Mouse (Mus musculus): ENCODE data around the gene Smarca1. TPM values are rescaled to one million over a fixed set of nuclear protein-coding genes. Genes with fewer than 3 reads are reported as not detected.

The Smarca1 gene
- polyA plus RNA-seq, 1 experiment from 2014 or later, result 1.3 TPM

DNA sequence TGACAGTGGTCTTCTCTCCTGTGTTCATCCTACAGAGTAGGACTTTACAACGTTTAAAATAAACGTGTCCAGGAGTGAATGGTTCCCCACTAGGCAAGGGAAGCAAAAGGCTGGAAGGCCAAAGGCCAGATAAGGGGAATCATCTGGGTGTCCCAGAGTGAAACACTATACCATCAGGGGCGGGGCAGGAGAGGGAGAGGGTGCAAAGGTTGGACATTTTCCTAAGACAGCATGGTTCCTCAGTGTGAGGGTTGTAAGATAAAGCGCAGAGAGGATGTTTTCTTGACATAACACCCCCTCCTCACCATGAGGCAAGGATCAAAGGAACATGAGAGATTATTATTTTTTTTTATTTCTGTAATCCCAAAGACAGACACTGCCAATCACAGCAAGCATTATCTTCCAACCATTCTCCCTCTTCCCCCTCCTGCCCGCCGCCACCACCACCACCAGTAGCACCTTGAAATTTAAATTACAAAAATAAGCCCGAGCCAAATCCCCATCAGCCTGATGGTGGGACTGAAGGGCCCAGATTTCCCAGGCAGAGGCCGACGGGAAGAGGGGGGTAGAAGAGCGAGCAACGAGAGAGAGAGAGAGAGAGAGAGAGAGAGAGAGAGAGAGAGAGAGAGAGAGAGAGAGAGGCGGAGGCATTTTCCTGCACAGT lies 1.4 kb downstream of the Smarca1 start:
- Histone ChIP-seq H3K27ac (ENCODE audit: low read depth) (no peak overlapping the region), H3K36me3 (replicated peaks; ENCODE audit: insufficient read depth, low read length) (no peaks in the 10 kb centered on the region), H3K27me3 (ENCODE audit: insufficient read depth, low read length) (0 out of 2 replicates have a peak, but pooled peaks cover 3% of the 10 kb centered on the region), H3K9me3 (ENCODE audit: low read length) (no peaks in the 10 kb centered on the region), H3K4me1 (ENCODE audit: insufficient read depth) (no peaks in the 10 kb centered on the region), H3K4me3 (ENCODE audit: low read depth, low read length) (peak overlapping the region; percentile 49), H3K9ac (replicated peaks) (no peak overlapping the region), H3K4me2 (ENCODE audit: low read depth, low read length) (peak overlapping the region; percentile 75)
- no peak for ATAC-seq
- 15% methylated on average over 11 of the region's 12 CpGs for WGBS (ENCODE audit: insufficient replicate concordance)
- TF ChIP-seq CTCF (IDR thresholded peaks at IDR 0.05; ENCODE audit: low read depth), result no peak
- no peak for DNase-seq

DNA sequence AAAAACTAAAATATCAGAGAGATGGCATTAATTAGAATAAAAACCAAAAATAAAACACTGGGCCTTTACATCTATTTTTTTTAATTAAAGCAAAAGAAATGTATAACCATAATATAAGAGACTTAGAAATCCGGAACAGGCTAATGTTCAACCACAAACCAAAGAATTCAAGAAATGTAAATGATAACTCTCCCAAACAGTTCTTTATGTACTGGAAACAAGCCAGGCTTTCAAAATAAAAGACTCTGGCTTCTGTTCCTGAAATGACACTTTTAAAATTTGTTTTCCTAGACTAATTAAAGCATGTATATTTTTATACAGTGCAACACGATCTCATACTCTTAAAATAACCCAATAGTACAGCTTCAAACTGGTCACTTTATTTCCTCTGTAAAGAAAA lies 5.4 kb downstream of the Smarca1 start:
- Histone ChIP-seq H3K27ac (ENCODE audit: low read depth) (no peak overlapping the region), H3K27me3 (ENCODE audit: insufficient read depth, low read length) (no peaks in the 10 kb centered on the region), H3K36me3 (replicated peaks; ENCODE audit: insufficient read depth, low read length) (no peaks in the 10 kb centered on the region), H3K4me3 (ENCODE audit: low read depth, low read length) (no peak overlapping the region), H3K9me3 (ENCODE audit: low read length) (no peaks in the 10 kb centered on the region), H3K4me1 (ENCODE audit: insufficient read depth) (no peaks in the 10 kb centered on the region), H3K9ac (replicated peaks) (no peak overlapping the region), H3K4me2 (ENCODE audit: low read depth, low read length) (no peak overlapping the region)
- DNase-seq (no peak), ATAC-seq (no peak)
- WGBS (ENCODE audit: insufficient replicate concordance), result 57% methylated on average over 2 of the region's 2 CpGs
- TF ChIP-seq CTCF (IDR thresholded peaks at IDR 0.05; ENCODE audit: low read depth) (no peak), EP300 (IDR thresholded peaks at IDR 0.05; ENCODE audit: low read depth) (no peak)

- TF ChIP-seq CTCF (IDR thresholded peaks at IDR 0.05; ENCODE audit: low read depth) (no peak), EP300 (IDR thresholded peaks at IDR 0.05; ENCODE audit: low read depth) (no peak)
- H3K36me3 ChIP-seq (replicated peaks; ENCODE audit: insufficient read depth, low read length), result no peaks in the 10 kb centered on the region
- ATAC-seq (no peak), DNase-seq (no peak)
- 64% methylated on average over 6 of the region's 6 CpGs for WGBS (ENCODE audit: insufficient replicate concordance)
- H3K4me3 ChIP-seq (ENCODE audit: low read depth, low read length), result no peak overlapping the region
- H3K4me1 ChIP-seq (ENCODE audit: insufficient read depth), result no peaks in the 10 kb centered on the region
- no peak overlapping the region for H3K27ac ChIP-seq (ENCODE audit: low read depth)
- no peaks in the 10 kb centered on the region for H3K9me3 ChIP-seq (ENCODE audit: low read length)
- H3K9ac ChIP-seq (replicated peaks), result no peak overlapping the region
- H3K4me2 ChIP-seq (ENCODE audit: low read depth, low read length), result no peak overlapping the region
- no peaks in the 10 kb centered on the region for H3K27me3 ChIP-seq (ENCODE audit: insufficient read depth, low read length)
Measured at GRCm38 (mm10) chrX:47882813-47883212, 10.0 kb downstream of the Smarca1 start.

GRCm38 (mm10) chrX:47880052-47880451 lies 12.7 kb downstream of the Smarca1 start:
- Histone ChIP-seq H3K9ac (replicated peaks) (no peak overlapping the region), H3K4me2 (ENCODE audit: low read depth, low read length) (no peak overlapping the region), H3K27ac (ENCODE audit: low read depth) (no peak overlapping the region), H3K27me3 (ENCODE audit: insufficient read depth, low read length) (no peaks in the 10 kb centered on the region), H3K9me3 (ENCODE audit: low read length) (no peaks in the 10 kb centered on the region), H3K36me3 (replicated peaks; ENCODE audit: insufficient read depth, low read length) (no peaks in the 10 kb centered on the region), H3K4me3 (ENCODE audit: low read depth, low read length) (no peak overlapping the region), H3K4me1 (ENCODE audit: insufficient read depth) (no peaks in the 10 kb centered on the region)
- WGBS (ENCODE audit: insufficient replicate concordance), result 35% methylated on average over 2 of the region's 2 CpGs
- ATAC-seq (no peak), DNase-seq (peak; percentile 24)
- TF ChIP-seq EP300 (IDR thresholded peaks at IDR 0.05; ENCODE audit: low read depth) (no peak), CTCF (IDR thresholded peaks at IDR 0.05; ENCODE audit: low read depth) (no peak)

DNA sequence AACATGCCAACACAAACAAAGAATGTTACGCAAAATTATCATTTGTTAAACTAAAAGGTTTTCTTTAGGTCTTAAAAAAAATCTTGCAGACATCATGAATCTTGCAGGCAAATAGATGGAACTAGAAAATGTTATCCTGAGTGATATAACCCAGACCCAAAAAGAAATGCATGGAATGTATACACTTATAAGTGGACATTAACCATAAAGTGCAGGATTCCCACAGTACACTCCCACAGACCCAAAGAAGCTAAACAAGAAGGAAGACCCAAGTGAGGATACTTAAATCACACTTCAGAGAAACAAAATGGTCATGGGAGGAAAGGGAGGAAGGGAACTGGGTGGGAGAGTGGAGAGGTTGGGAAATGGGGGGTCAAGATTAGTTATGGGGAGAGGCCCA lies 34.2 kb downstream of the Smarca1 start:
- Histone ChIP-seq H3K36me3 (replicated peaks; ENCODE audit: insufficient read depth, low read length) (no peaks in the 10 kb centered on the region), H3K4me3 (ENCODE audit: low read depth, low read length) (no peak overlapping the region), H3K27ac (ENCODE audit: low read depth) (no peak overlapping the region), H3K4me2 (ENCODE audit: low read depth, low read length) (no peak overlapping the region), H3K9ac (replicated peaks) (no peak overlapping the region), H3K9me3 (ENCODE audit: low read length) (no peaks in the 10 kb centered on the region), H3K27me3 (ENCODE audit: insufficient read depth, low read length) (no peaks in the 10 kb centered on the region), H3K4me1 (ENCODE audit: insufficient read depth) (no peaks in the 10 kb centered on the region)
- TF ChIP-seq CTCF (IDR thresholded peaks at IDR 0.05; ENCODE audit: low read depth) (no peak), EP300 (IDR thresholded peaks at IDR 0.05; ENCODE audit: low read depth) (no peak)
- ATAC-seq (no peak), DNase-seq (no peak)
- WGBS (ENCODE audit: insufficient replicate concordance), result 94% methylated on average over 1 of the region's 1 CpGs

DNA sequence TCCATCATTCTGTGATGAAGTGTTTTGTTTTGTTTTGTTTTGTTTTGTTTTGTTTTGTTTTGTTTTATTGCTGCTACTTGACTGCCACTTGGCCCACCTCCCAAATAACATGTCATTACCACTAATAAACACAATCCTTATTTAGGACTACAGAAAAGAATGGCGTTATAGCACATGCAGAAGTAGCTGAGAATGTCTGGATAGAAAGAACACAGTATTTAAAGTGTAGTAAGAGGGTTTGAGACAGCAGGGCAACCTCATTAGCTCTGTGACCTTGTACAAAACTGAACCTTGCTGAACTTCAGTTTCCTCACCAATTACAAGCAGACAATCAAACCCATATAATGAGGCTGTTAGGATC lies 57.0 kb downstream of the Smarca1 start:
- ATAC-seq, result no peak
- Histone ChIP-seq H3K9ac (replicated peaks) (no peak overlapping the region), H3K4me2 (ENCODE audit: low read depth, low read length) (no peak overlapping the region), H3K4me3 (ENCODE audit: low read depth, low read length) (no peak overlapping the region), H3K9me3 (ENCODE audit: low read length) (no peaks in the 10 kb centered on the region), H3K27ac (ENCODE audit: low read depth) (no peak overlapping the region), H3K4me1 (ENCODE audit: insufficient read depth) (no peaks in the 10 kb centered on the region), H3K27me3 (ENCODE audit: insufficient read depth, low read length) (no peaks in the 10 kb centered on the region), H3K36me3 (replicated peaks; ENCODE audit: insufficient read depth, low read length) (no peaks in the 10 kb centered on the region)
- WGBS (ENCODE audit: insufficient replicate concordance), result 61% methylated on average over 1 of the region's 1 CpGs
- no peak for DNase-seq
- TF ChIP-seq EP300 (IDR thresholded peaks at IDR 0.05; ENCODE audit: low read depth) (no peak), CTCF (IDR thresholded peaks at IDR 0.05; ENCODE audit: low read depth) (no peak)

All from liver, postnatal 0 days (tissue).